Mouse (Mus musculus): ENCODE results near the gene Fcgr1.

GRCm38 (mm10) chr3:96321891-96322290 lies 28.1 kb upstream of the Fcgr1 start:
- TF ChIP-seq CTCF (IDR thresholded peaks at IDR 0.05; ENCODE audit: insufficient read depth, low read depth, low read length): no peak
- TF ChIP-seq POLR2A (IDR thresholded peaks at IDR 0.05; ENCODE audit: insufficient read depth, low read depth, low read length): no peak

All from olfactory bulb, adult 2 months (tissue).